Mouse (Mus musculus) thymus, adult 2 months (tissue): ENCODE results near the gene Ano9. TPM values are rescaled to one million over a fixed set of nuclear protein-coding genes. Genes with fewer than 3 reads are reported as not detected.

Source experiments
- DNase-seq: peaks from one replicate; pipeline ENCODE4 v3.0.0; 2021
- H3K27ac ChIP-seq: fragments of 200-500 bp; 2 replicates; pipeline ENCODE4 v1.5.1; 2012; ENCODE audit warnings: low read length, control low read depth; ENCODE audit not compliant: control insufficient read depth, insufficient read depth
- H3K27me3 ChIP-seq: fragments of 200-500 bp; 2 replicates; pipeline ENCODE4 v1.6.1; 2012; ENCODE audit warnings: mild to moderate bottlenecking, low read length, moderate library complexity, mixed read lengths; ENCODE audit not compliant: control insufficient read depth, insufficient read depth
- H3K36me3 ChIP-seq: fragments of 200-500 bp; 2 replicates; pipeline ENCODE4 v1.6.1; 2012; ENCODE audit warnings: mild to moderate bottlenecking, low read length, moderate library complexity; ENCODE audit not compliant: control insufficient read depth, insufficient read depth
- H3K4me1 ChIP-seq: fragments of 200-500 bp; replicated peaks from 2 replicates; pipeline ENCODE4 v1.6.1; 2012; ENCODE audit warnings: low read length; ENCODE audit not compliant: control insufficient read depth, insufficient read depth
- H3K4me3 ChIP-seq: fragments of 200-500 bp; 2 replicates; pipeline ENCODE4 v1.5.1; 2012; ENCODE audit warnings: mild to moderate bottlenecking, low read length, control low read depth, moderate library complexity; ENCODE audit not compliant: control insufficient read depth, insufficient read depth
- CTCF ChIP-seq: fragments of 200-500 bp; IDR thresholded peaks from 2 replicates; pipeline ENCODE4 v1.5.1; 2012; ENCODE audit warnings: mild to moderate bottlenecking, control low read depth, low read length, moderate library complexity, borderline replicate concordance; ENCODE audit not compliant: control insufficient read depth, poor library complexity, insufficient read depth; ENCODE audit errors: extremely low read depth
- POLR2A ChIP-seq: fragments of 200-500 bp; IDR thresholded peaks from 2 replicates; pipeline ENCODE4 v1.6.1; 2012; ENCODE audit warnings: mild to moderate bottlenecking, low read length, control low read depth, moderate library complexity; ENCODE audit not compliant: control insufficient read depth, poor library complexity, insufficient read depth; ENCODE audit errors: extremely low read depth
- WGBS: fragments of 180-500 bp; shearing (Covaris S2); methylation state at CpG from one replicate; pipeline ENCODE4 v1.1.7; 2018; 5-methylcytosine and 5-hydroxymethylcytosine counted together
- polyA plus RNA-seq: library from polyadenylated mRNA; depleted of rRNA; stranded (reverse); fragments of >200 nt; gene quantifications from 2 replicates; pipeline ENCODE4 v1.2.3, GENCODE M21; 2012; rRNA removed

Ano9 gene
- polyA plus RNA-seq, 1 experiment = 2.9 TPM

DNA sequence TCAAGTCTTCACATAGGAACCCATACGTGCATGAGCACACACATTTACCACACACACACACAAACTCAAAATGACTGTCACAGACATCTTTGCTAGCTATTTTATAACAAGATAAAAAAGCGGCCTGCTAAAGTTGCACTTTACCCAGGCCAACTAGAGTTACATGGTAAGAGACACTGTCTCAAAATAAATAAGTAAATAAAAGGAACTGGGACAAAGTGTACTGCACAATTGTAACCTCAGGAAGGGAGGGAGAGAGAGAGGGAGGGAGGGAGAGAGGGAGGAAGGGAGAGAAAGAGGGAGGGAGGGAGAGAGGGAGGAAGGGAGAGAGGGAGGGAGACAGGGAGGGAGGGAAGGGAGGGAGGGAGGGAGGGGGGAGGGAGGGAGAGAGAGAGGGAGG is 65.2 kb downstream of the Ano9 start:
- 88% methylated on average over 2 of the region's 2 CpGs for WGBS
- H3K27ac ChIP-seq = no peak overlapping the region
- no peaks in the 10 kb centered on the region for H3K36me3 ChIP-seq
- no peak overlapping the region for H3K4me3 ChIP-seq
- peaks cover 11% of the 10 kb centered on the region for H3K4me1 ChIP-seq
- TF ChIP-seq POLR2A = no peak
- TF ChIP-seq CTCF = no peak
- no peak for DNase-seq
- H3K27me3 ChIP-seq = no peaks in the 10 kb centered on the region

GRCm38 (mm10) chr7:141052016-141052415 is 65.6 kb downstream of the Ano9 start:
- WGBS = 96% methylated on average over 4 of the region's 4 CpGs
- no peaks in the 10 kb centered on the region for H3K27me3 ChIP-seq

More at GRCm38 (mm10) chr7:141052016-141052415, 65.6 kb downstream of the Ano9 start:
- Histone ChIP-seq H3K27ac (no peak overlapping the region), H3K36me3 (no peaks in the 10 kb centered on the region), H3K4me3 (no peak overlapping the region), H3K4me1 (peaks cover 15% of the 10 kb centered on the region)
- DNase-seq = no peak
- TF ChIP-seq CTCF (no peak), POLR2A (no peak)

Other genes starting within 250 kb of the Ano9 start
- gene Psmd13, start 235.8 kb downstream of the Ano9 start, polyA plus RNA-seq = 99.7 and 100 TPM in 2 replicates
- 23.1 and 27.6 TPM in 2 replicates for gene Sirt3, start 235.5 kb downstream of the Ano9 start, polyA plus RNA-seq
- gene Cox8b, start 217.4 kb downstream of the Ano9 start, polyA plus RNA-seq = 159 and 231 TPM in 2 replicates
- gene Nlrp6, start 196.9 kb downstream of the Ano9 start, polyA plus RNA-seq = 0.32 and 0.71 TPM in 2 replicates
- 60.1 and 68.6 TPM in 2 replicates for gene Pgghg, start 176.4 kb downstream of the Ano9 start, polyA plus RNA-seq
- 0.43 and 0.81 TPM in 2 replicates for gene Ifitm5, start 167.5 kb downstream of the Ano9 start, polyA plus RNA-seq
- not detected in 2 replicates for gene Gm45717, start 161.9 kb downstream of the Ano9 start, polyA plus RNA-seq
- gene Ifitm2, start 161.8 kb downstream of the Ano9 start, polyA plus RNA-seq = 207 and 296 TPM in 2 replicates
- gene Ifitm1, start 150.6 kb downstream of the Ano9 start, polyA plus RNA-seq = 39.0 and 60.9 TPM in 2 replicates
- 309 and 397 TPM in 2 replicates for gene Ifitm3, start 107.0 kb downstream of the Ano9 start, polyA plus RNA-seq
- gene Ifitm6, start 99.9 kb downstream of the Ano9 start, polyA plus RNA-seq = 4.7 and 5.9 TPM in 2 replicates
- gene Gm17387, start 88.7 kb downstream of the Ano9 start, polyA plus RNA-seq = not detected in 2 replicates
- 1.4 and 1.6 TPM in 2 replicates for gene B4galnt4, start 56.7 kb downstream of the Ano9 start, polyA plus RNA-seq
- 46.8 and 49.9 TPM in 2 replicates for gene Pkp3, start 39.6 kb downstream of the Ano9 start, polyA plus RNA-seq
- 62.4 and 67.3 TPM in 2 replicates for gene Sigirr, start 17.2 kb downstream of the Ano9 start, polyA plus RNA-seq
- 29.9 and 33.8 TPM in 2 replicates for gene Ptdss2, start 4.6 kb upstream of the Ano9 start, polyA plus RNA-seq
- gene Rnh1, start 55.1 kb upstream of the Ano9 start, polyA plus RNA-seq = 59.0 and 75.9 TPM in 2 replicates
- 65.6 and 77.9 TPM in 2 replicates for gene Hras, start 76.2 kb upstream of the Ano9 start, polyA plus RNA-seq
- 7.1 and 7.4 TPM in 2 replicates for gene Lrrc56, start 76.4 kb upstream of the Ano9 start, polyA plus RNA-seq
- gene Lmntd2, start 96.3 kb upstream of the Ano9 start, polyA plus RNA-seq = 4.6 and 5.5 TPM in 2 replicates
- gene Rassf7, start 98.1 kb upstream of the Ano9 start, polyA plus RNA-seq = 29.8 TPM in 2 replicates
- gene Phrf1, start 111.0 kb upstream of the Ano9 start, polyA plus RNA-seq = 64.1 and 80.2 TPM in 2 replicates
- 219 and 278 TPM in 2 replicates for gene Irf7, start 148.7 kb upstream of the Ano9 start, polyA plus RNA-seq
- gene Cdhr5, start 159.0 kb upstream of the Ano9 start, polyA plus RNA-seq = 2.2 and 2.7 TPM in 2 replicates
- gene Sct, start 161.3 kb upstream of the Ano9 start, polyA plus RNA-seq = 10.3 and 10.6 TPM in 2 replicates
- gene Drd4, start 174.2 kb upstream of the Ano9 start, polyA plus RNA-seq = 0.18 and 0.47 TPM in 2 replicates
- gene Deaf1, start 209.9 kb upstream of the Ano9 start, polyA plus RNA-seq = 34.9 and 40.2 TPM in 2 replicates
- gene Tmem80, start 209.9 kb upstream of the Ano9 start, polyA plus RNA-seq = 78.1 and 81.8 TPM in 2 replicates
- gene Eps8l2, start 221.1 kb upstream of the Ano9 start, polyA plus RNA-seq = 20.2 and 25.4 TPM in 2 replicates